Mouse (Mus musculus) midbrain, embryonic 11.5 days (tissue): ENCODE measurements around the gene Gcfc2. TPM values are rescaled to one million over a fixed set of nuclear protein-coding genes. Genes with fewer than 3 reads are reported as not detected.

Experiments
- ATAC-seq: fragments of 200-750 bp; cut with Nextera tagmentation; 2 replicates; pipeline ENCODE4 v1.8.0; 2017; ENCODE audit warnings: moderate TSS enrichment, moderate library complexity; ENCODE audit not compliant: low FRiP score
- DNase-seq: peaks from one replicate; pipeline ENCODE4 v3.0.0; 2015; ENCODE audit warnings: low spot score; ENCODE audit errors: missing footprints
- H3K27ac ChIP-seq: fragments of 300-500 bp; sonication (generic); 2 replicates; pipeline ENCODE4 v1.5.1; 2014; ENCODE audit warnings: low read depth, low read length
- H3K27me3 ChIP-seq: fragments of 300-500 bp; sonication (generic); 2 replicates; pipeline ENCODE4 v1.6.1; 2014; ENCODE audit warnings: mild to moderate bottlenecking, low read length, moderate library complexity, mixed read lengths; ENCODE audit not compliant: control insufficient read depth, insufficient read depth
- H3K36me3 ChIP-seq: fragments of 300-500 bp; sonication (generic); 2 replicates; pipeline ENCODE4 v1.6.1; 2014; ENCODE audit warnings: mild to moderate bottlenecking, low read length, moderate library complexity, mixed read lengths; ENCODE audit not compliant: control insufficient read depth, insufficient read depth
- H3K4me1 ChIP-seq: fragments of 300-500 bp; sonication (generic); 2 replicates; pipeline ENCODE4 v1.6.1; 2014; ENCODE audit warnings: low read length; ENCODE audit not compliant: control insufficient read depth, insufficient read depth
- H3K4me2 ChIP-seq: fragments of 300-500 bp; sonication (generic); 2 replicates; pipeline ENCODE4 v1.6.1; 2014; ENCODE audit warnings: mild to moderate bottlenecking, moderate library complexity
- H3K4me3 ChIP-seq: fragments of 300-500 bp; sonication (generic); 2 replicates; pipeline ENCODE4 v1.5.1; 2014; ENCODE audit warnings: low read depth, low read length
- H3K9ac ChIP-seq: fragments of 300-500 bp; sonication (generic); 2 replicates; pipeline ENCODE4 v1.6.1; 2014; ENCODE audit warnings: low read length
- H3K9me3 ChIP-seq: fragments of 300-500 bp; sonication (generic); 2 replicates; pipeline ENCODE4 v1.6.1; 2016; ENCODE audit warnings: low read length; ENCODE audit not compliant: control insufficient read depth
- WGBS: fragments of 180-500 bp; shearing (Covaris S2); extraction: QIAGEN DNeasy Blood & Tissue Kit; methylation state at CpG from one replicate; pipeline ENCODE4 v1.1.7; 2014; 5-methylcytosine and 5-hydroxymethylcytosine counted together
- polyA plus RNA-seq: library from polyadenylated mRNA; unstranded; fragments of >200 nt; fragmentation: Nextera tagmentation; extraction: Ambion mirVana; gene quantifications from 2 replicates; pipeline ENCODE4 v1.2.1, GENCODE M21; 2014

The Gcfc2 gene
- polyA plus RNA-seq, 1 experiment from 2014 or later, result 12.6 TPM

DNA sequence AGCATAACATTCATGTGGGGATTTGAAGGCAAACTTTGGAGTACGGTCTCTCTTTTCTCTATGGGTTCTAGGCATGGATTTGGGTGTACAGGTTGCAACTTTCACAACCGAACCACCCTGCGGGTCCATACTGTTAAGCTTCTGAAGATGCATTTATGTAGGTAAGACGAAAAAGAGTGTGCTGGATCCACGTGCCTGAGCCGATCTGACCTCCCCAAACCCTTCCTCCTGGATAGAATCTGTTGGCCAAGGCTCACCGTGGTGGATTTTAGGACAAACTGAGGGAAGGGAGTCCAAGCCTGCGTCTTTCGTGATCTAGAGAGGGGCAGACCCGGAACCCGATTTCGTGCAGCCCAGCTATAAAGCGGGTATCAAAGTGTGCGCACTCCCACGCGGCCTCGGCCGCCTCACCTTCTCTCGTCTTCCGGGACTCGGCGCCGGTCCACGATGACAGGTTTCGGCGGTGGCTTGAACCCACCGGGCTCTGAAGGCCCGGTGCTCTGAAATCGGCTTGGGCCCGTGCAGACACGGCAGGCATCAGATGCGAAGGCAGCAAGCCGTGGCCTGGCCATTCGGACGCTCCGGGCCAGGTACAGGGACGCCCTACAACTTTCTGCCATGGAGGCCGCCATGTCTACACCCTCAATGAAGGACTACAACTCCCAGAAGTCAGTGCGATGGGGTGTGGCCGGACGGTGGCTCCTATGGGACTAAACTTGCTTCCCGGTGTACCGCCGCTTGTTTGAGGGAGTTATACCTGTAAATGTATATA, 42.0 kb downstream of the Gcfc2 start, which contains the start of gene Mrpl19:
Gene Mrpl19, minus strand, starts transcription at position 663 of the 772 bp plus-strand sequence.
- under 1% methylated on average over 44 of the region's 44 CpGs for WGBS
- H3K27ac ChIP-seq, result no peak within 1 kb of the TSS

GRCm38 (mm10) chr6:81966068-81966544, 42.6 kb downstream of the Gcfc2 start:
- H3K9ac ChIP-seq, result no peak overlapping the region
- no peak overlapping the region for H3K27ac ChIP-seq
- peak overlapping the region; percentile 86 for H3K4me3 ChIP-seq
- no peaks in the 10 kb centered on the region; the same call in none of the 2 replicates for H3K27me3 ChIP-seq
- ATAC-seq (peak; percentile 78), DNase-seq (peak; percentile 83)
- H3K4me1 ChIP-seq, result peaks cover 5% of the 10 kb centered on the region
- 52% methylated on average over 2 of the region's 2 CpGs for WGBS
- H3K9me3 ChIP-seq, result no peaks in the 10 kb centered on the region
- H3K4me2 ChIP-seq, result peak overlapping the region; percentile 33; the same call in 1 of the 2 replicates
- peaks cover 4% of the 10 kb centered on the region; the same call in 1 of the 2 replicates for H3K36me3 ChIP-seq

More for the DNA sequence above, 42.0 kb downstream of the Gcfc2 start, which contains the start of gene Mrpl19:
- DNase-seq (peak; percentile 99), ATAC-seq (peak; percentile 97)
- no peaks in the 10 kb centered on the region; the same call in none of the 2 replicates for H3K27me3 ChIP-seq
- H3K9ac ChIP-seq, result peak within 1 kb of the TSS; percentile 81
- H3K4me2 ChIP-seq, result peak within 1 kb of the TSS; percentile 66
- H3K9me3 ChIP-seq, result no peaks in the 10 kb centered on the region
- peaks cover 10% of the 10 kb centered on the region; the same call in 1 of the 2 replicates for H3K36me3 ChIP-seq
- peaks cover 5% of the 10 kb centered on the region for H3K4me1 ChIP-seq
- peak within 1 kb of the TSS; percentile 86 for H3K4me3 ChIP-seq

- Histone ChIP-seq H3K9ac (no peak overlapping the region), H3K27me3 (no peaks in the 10 kb centered on the region; the same call in none of the 2 replicates), H3K4me2 (no peak overlapping the region), H3K9me3 (no peaks in the 10 kb centered on the region), H3K4me1 (no peaks in the 10 kb centered on the region), H3K36me3 (no peaks in the 10 kb centered on the region), H3K27ac (no peak overlapping the region), H3K4me3 (no peak overlapping the region)
- 38% methylated on average over 7 of the region's 7 CpGs for WGBS
- ATAC-seq, result peak; percentile 29; the same call in 1 of the 2 replicates
- DNase-seq, result peak; percentile 82
Measured at GRCm38 (mm10) chr6:81971196-81971595, 47.7 kb downstream of the Gcfc2 start.

- DNase-seq (peak; percentile 73), ATAC-seq (no peak)
- Histone ChIP-seq H3K4me2 (no peak overlapping the region), H3K27ac (no peak overlapping the region), H3K9ac (no peak overlapping the region), H3K4me3 (no peak overlapping the region), H3K27me3 (no peaks in the 10 kb centered on the region; the same call in none of the 2 replicates), H3K36me3 (no peaks in the 10 kb centered on the region), H3K4me1 (no peaks in the 10 kb centered on the region), H3K9me3 (no peaks in the 10 kb centered on the region)
- 88% methylated on average over 8 of the region's 8 CpGs for WGBS
Measured at GRCm38 (mm10) chr6:81972595-81972994, 49.1 kb downstream of the Gcfc2 start.

DNA sequence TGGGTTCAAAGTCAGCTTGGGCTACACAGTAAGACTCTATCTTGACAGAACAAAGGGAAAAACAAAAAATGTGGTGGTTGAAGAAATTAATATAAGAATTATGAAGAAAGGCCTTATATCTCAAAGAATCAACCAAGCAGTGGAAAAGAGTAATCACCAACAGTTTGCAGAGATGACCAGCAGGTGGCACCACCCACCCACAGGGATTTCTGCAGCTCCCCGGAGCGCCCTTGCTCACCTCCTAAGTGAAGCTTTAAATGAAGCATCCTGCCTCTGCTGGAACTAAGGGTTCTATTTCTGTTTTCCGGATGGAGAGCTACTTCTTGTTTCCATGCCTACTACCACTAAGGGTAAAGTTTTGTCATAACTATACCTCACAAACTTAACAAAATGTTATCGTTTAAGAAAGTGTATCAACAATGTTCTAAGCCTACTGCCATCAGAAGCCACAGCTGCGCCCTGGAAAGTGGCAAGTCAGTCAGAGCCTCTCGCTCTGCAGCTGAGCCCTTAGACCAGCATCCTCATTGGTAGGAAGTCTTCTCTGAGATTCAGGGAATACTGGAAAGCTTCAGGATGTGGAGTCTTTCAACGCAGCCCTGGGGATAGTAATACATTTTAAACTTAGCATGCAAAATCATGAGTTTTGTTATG, 52.6 kb downstream of the Gcfc2 start:
- Histone ChIP-seq H3K4me3 (no peak overlapping the region), H3K9ac (no peak overlapping the region), H3K27ac (no peak overlapping the region), H3K36me3 (no peaks in the 10 kb centered on the region), H3K9me3 (no peaks in the 10 kb centered on the region), H3K27me3 (no peaks in the 10 kb centered on the region; the same call in 1 of the 2 replicates), H3K4me1 (no peaks in the 10 kb centered on the region), H3K4me2 (no peak overlapping the region)
- 41% methylated on average over 7 of the region's 7 CpGs for WGBS
- ATAC-seq (peak; percentile 70), DNase-seq (peak; percentile 95)

DNA sequence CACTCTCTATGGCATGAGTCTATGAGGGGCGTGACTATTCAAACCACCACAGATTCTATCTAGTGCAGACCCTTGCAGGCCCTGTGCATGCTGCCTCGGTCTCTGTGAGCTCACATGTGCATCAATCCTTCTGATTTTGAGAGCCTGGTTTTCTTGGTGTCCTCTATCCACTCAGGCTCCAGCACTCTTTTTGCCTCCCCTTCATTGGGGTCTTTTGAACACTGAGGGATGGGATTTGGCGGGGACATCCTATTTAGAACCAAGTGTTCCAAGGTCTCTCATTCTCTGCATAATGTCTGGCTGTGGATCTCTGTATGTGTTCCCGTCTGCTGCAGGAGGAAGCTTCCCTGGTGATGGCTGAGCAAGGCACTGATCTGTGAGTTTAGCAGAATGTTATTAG, 55.8 kb downstream of the Gcfc2 start:
- Histone ChIP-seq H3K9ac (no peak overlapping the region), H3K4me1 (no peaks in the 10 kb centered on the region), H3K27ac (no peak overlapping the region), H3K27me3 (no peaks in the 10 kb centered on the region), H3K36me3 (no peaks in the 10 kb centered on the region), H3K4me3 (no peak overlapping the region), H3K4me2 (no peak overlapping the region), H3K9me3 (no peaks in the 10 kb centered on the region)
- no peak for ATAC-seq
- peak; percentile 54 for DNase-seq
- WGBS, result 90% methylated on average over 4 of the region's 4 CpGs

DNA sequence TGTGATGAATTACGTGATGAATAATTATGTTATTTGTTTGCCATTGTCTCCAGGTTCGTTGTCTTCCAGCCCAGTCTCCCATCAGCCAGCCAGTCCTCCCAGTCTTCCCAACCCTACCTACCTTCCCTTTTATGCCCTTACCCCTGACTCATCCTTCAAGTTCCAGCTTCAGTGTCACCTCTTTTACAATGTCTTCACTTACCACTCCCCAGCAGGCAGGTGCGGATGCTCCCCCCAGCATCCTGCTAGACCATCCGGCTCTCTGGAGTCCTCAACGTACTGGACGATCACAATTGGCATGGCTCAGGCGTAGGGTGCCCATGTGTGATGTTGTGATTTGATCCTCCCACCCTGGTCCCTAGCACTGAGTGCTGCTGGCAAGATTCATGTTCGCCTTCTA, 62.7 kb downstream of the Gcfc2 start:
- no peak for ATAC-seq
- 0 out of 2 replicates have a peak, but pooled peaks cover 2% of the 10 kb centered on the region for H3K27me3 ChIP-seq
- H3K4me1 ChIP-seq, result no peaks in the 10 kb centered on the region
- H3K36me3 ChIP-seq, result no peaks in the 10 kb centered on the region
- DNase-seq, result peak; percentile 65
- H3K4me2 ChIP-seq, result no peak overlapping the region
- no peak overlapping the region for H3K9ac ChIP-seq
- H3K4me3 ChIP-seq, result no peak overlapping the region
- no peak overlapping the region for H3K27ac ChIP-seq
- WGBS, result 89% methylated on average over 8 of the region's 8 CpGs
- no peaks in the 10 kb centered on the region for H3K9me3 ChIP-seq

GRCm38 (mm10) chr6:81986599-81986998, 63.1 kb downstream of the Gcfc2 start:
- H3K9me3 ChIP-seq, result no peaks in the 10 kb centered on the region
- H3K4me2 ChIP-seq, result no peak overlapping the region
- ATAC-seq, result 0 out of 2 replicates have a peak, but pooled peaks have one; percentile 18

More at GRCm38 (mm10) chr6:81986599-81986998, 63.1 kb downstream of the Gcfc2 start:
- H3K36me3 ChIP-seq, result no peaks in the 10 kb centered on the region
- H3K27me3 ChIP-seq, result 0 out of 2 replicates have a peak, but pooled peaks cover 2% of the 10 kb centered on the region
- DNase-seq, result peak; percentile 75
- H3K9ac ChIP-seq, result no peak overlapping the region
- H3K27ac ChIP-seq, result no peak overlapping the region
- H3K4me1 ChIP-seq, result no peaks in the 10 kb centered on the region
- 53% methylated on average over 5 of the region's 5 CpGs for WGBS
- H3K4me3 ChIP-seq, result no peak overlapping the region
